Mouse (Mus musculus) intestine, embryonic 15.5 days (tissue): Measurements from ENCODE around the gene Cabp7. TPM values are rescaled to one million over a fixed set of nuclear protein-coding genes. Genes with fewer than 3 reads are reported as not detected.

ENCODE experiments used
- ATAC-seq: fragments of 200-750 bp; cut with Nextera tagmentation; 2 replicates; pipeline ENCODE4 v1.8.0; 2017; ENCODE audit warnings: moderate TSS enrichment, moderate library complexity
- H3K27ac ChIP-seq: fragments of 300-500 bp; sonication (generic); 2 replicates; pipeline ENCODE4 v1.5.1; 2015; ENCODE audit warnings: mild to moderate bottlenecking, inconsistent platforms
- H3K27me3 ChIP-seq: fragments of 300-500 bp; sonication (generic); replicated peaks from 2 replicates; pipeline ENCODE4 v1.6.1; 2015; ENCODE audit warnings: inconsistent platforms
- H3K36me3 ChIP-seq: fragments of 300-500 bp; sonication (generic); 2 replicates; pipeline ENCODE4 v1.6.1; 2015; ENCODE audit warnings: inconsistent platforms
- H3K4me1 ChIP-seq: fragments of 300-500 bp; sonication (generic); replicated peaks from 2 replicates; pipeline ENCODE4 v1.6.1; 2015; ENCODE audit warnings: inconsistent platforms
- H3K4me2 ChIP-seq: fragments of 300-500 bp; sonication (generic); replicated peaks from 2 replicates; pipeline ENCODE4 v1.6.1; 2015; ENCODE audit warnings: mild to moderate bottlenecking, inconsistent platforms
- H3K4me3 ChIP-seq: fragments of 300-500 bp; sonication (generic); replicated peaks from 2 replicates; pipeline ENCODE4 v1.5.1; 2015; ENCODE audit warnings: inconsistent platforms
- H3K9ac ChIP-seq: fragments of 300-500 bp; sonication (generic); 2 replicates; pipeline ENCODE4 v1.6.1; 2015; ENCODE audit warnings: inconsistent platforms
- H3K9me3 ChIP-seq: fragments of 300-500 bp; sonication (generic); 2 replicates; pipeline ENCODE4 v1.6.1; 2016; ENCODE audit warnings: inconsistent platforms
- WGBS: fragments of 180-500 bp; shearing (Covaris S2); methylation state at CpG from one replicate; pipeline ENCODE4 v1.1.7; 2015; 5-methylcytosine and 5-hydroxymethylcytosine counted together
- polyA plus RNA-seq: library from polyadenylated mRNA; unstranded; fragments of >200 nt; fragmentation: Nextera tagmentation; extraction: Ambion mirVana; gene quantifications from 2 replicates; pipeline ENCODE4 v1.2.1, GENCODE M21; 2015

Gene Cabp7
- polyA plus RNA-seq, 1 experiment from 2014 or later: 0.13 TPM

DNA sequence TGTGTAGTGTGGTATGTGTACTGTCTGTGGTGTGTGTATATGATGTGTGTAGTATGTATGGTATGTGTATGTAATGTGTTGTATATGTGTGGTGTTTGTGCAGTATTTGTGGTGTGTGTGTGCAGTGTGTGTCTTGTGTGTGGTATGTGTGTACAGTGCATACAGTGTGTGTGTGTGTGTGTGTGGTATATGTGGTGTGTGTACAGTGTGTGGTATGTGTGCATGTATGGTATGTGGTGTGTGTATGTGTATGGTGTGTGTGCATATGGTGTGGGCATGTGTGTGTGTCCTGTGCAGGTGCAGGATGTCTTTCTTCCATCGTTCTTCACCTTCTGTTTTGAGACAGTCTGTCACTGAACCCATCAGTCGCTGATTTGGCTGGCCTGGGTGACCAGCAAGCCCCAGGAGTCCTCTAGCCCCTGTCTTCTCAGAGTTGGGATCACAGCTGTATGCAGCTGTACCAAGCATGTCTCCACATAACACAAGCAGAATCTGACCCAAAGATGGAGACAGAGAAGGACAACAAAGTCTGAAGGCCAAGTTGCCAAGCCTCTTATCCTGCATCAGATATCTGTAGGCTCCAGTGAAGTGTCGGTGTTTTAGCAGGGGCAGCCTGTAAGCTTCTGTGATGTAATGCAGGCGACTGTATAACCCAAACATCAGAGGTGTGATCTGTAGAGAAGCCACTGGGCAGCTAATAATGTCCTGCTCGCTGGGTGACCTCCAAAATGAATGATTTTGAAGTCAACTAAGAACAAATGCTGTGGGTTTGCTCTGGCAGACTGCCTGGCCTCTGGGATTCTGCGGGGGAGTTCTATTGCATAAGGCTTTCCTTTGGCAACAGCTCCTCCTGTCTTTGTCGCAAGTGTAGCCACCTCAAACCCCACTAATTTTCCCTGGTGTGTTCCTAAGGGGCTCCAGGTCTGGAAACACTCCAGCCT, 49.3 kb downstream of the Cabp7 start:
- Histone ChIP-seq H3K9me3 (no peaks in the 10 kb centered on the region), H3K27me3 (no peaks in the 10 kb centered on the region), H3K4me3 (no peak overlapping the region), H3K36me3 (peaks cover 12% of the 10 kb centered on the region), H3K4me2 (no peak overlapping the region), H3K4me1 (no peaks in the 10 kb centered on the region; the same call in 1 of the 2 replicates), H3K9ac (no peak overlapping the region), H3K27ac (no peak overlapping the region)
- WGBS: 30% methylated on average over 7 of the region's 7 CpGs
- no peak for ATAC-seq

DNA sequence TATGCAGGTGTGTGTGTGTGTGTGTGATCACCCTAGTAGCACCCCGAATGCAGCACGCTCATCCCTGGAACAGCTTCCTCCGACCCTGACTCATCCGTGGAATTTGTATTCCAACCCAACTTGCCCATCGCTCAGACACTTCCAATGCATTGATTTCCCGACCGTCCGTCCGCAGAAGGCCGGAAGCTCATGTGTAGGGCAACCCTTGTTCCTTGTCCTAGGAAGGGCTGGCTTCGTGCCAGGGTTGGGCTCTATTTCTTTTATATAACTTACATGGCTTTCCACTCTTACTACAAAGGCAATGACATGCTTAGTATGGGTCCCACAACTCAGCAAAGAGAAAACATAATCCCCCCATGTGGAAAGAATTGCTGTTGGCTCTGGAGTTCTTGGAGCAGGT, 54.4 kb downstream of the Cabp7 start:
- H3K4me1 ChIP-seq: no peaks in the 10 kb centered on the region
- H3K27me3 ChIP-seq: no peaks in the 10 kb centered on the region
- no peak overlapping the region for H3K4me2 ChIP-seq
- no peak for ATAC-seq
- WGBS: 87% methylated on average over 11 of the region's 11 CpGs
- no peak overlapping the region for H3K27ac ChIP-seq
- H3K9me3 ChIP-seq: no peaks in the 10 kb centered on the region
- no peaks in the 10 kb centered on the region for H3K36me3 ChIP-seq
- no peak overlapping the region for H3K4me3 ChIP-seq
- no peak overlapping the region for H3K9ac ChIP-seq

DNA sequence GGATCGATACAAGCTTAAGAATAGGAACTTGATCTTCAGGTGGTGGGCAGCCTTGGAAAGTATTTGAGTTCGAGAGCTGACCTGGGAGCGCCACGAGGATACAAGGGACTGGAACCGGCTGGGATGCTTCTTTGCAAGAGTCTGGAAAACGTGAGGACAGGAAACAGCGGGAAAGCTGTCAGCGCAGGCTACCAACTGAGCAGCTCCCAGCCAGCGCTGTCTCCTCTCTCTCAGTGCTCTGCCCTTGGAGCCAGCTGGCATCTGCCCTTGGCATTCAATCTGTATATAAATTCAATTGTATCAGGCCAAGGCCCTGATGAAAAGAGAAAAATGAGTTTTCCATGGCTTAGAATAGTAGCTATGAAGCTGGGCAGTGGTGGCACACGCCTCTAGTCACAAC, 55.4 kb downstream of the Cabp7 start:
- ATAC-seq: no peak
- 49% methylated on average over 10 of the region's 10 CpGs for WGBS
- H3K27ac ChIP-seq: no peak overlapping the region
- H3K4me1 ChIP-seq: no peaks in the 10 kb centered on the region
- no peak overlapping the region for H3K4me2 ChIP-seq
- no peak overlapping the region for H3K4me3 ChIP-seq
- H3K9me3 ChIP-seq: no peaks in the 10 kb centered on the region
- no peak overlapping the region for H3K9ac ChIP-seq
- no peaks in the 10 kb centered on the region for H3K36me3 ChIP-seq
- H3K27me3 ChIP-seq: no peaks in the 10 kb centered on the region

DNA sequence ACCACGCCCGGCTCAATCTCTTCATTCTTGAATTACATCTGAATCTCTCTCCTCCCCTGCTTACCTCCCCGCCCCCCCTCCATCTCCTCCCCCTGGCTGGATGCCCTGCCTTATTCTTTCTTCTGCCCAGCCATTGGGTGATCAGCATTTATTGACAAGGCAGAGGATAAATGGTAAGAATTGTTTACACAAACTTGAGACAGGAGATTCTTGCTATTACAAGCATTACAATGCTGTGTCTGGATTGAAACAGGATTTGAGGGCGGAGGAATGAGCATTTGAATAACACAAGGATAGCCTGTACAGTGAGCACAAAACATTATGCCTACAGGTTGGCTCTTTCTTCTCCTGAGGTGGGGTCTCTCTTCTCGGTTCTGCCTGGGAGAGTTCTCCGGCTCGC, 56.2 kb downstream of the Cabp7 start:
- Histone ChIP-seq H3K9me3 (no peaks in the 10 kb centered on the region), H3K4me2 (no peak overlapping the region), H3K4me1 (no peaks in the 10 kb centered on the region), H3K36me3 (no peaks in the 10 kb centered on the region), H3K9ac (no peak overlapping the region), H3K4me3 (no peak overlapping the region), H3K27ac (no peak overlapping the region), H3K27me3 (no peaks in the 10 kb centered on the region)
- 82% methylated on average over 7 of the region's 7 CpGs for WGBS
- no peak for ATAC-seq

DNA sequence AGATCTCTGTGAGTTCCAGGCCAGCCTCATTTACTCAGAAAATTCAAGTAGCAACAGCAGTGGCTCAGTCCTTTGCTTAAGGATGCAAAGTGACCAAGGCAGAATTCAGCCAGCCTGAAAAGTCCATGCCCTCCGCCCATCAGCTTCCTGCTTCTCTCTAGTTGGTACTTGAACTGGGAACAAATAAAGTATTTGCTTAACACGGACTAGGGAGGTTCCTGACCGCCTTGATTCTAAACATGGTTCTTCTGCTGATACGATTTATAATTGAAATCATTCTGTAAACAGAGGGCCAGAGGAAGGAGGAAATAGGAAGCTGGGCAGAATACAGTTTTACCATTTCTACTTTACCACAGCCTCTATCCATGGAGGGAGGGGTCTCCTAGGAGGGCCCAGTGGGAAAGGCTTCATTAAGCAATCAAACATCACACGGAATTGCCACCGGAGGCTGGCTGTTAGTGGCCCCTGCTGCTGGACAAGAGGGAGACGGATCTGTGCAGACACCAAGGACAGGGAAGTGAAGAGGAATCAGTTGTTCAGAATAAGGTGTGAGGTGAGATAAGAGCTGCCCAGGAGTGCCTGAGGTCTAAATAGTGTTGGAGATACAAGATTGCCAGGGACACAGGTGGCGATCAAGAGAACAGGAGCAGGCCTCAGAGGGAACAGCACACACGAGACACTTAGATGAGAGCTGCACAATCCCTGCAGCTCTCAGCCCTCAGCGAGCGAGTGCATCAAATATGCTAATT, 57.8 kb downstream of the Cabp7 start:
- Histone ChIP-seq H3K9ac (no peak overlapping the region), H3K4me1 (no peaks in the 10 kb centered on the region), H3K27me3 (no peaks in the 10 kb centered on the region), H3K9me3 (no peaks in the 10 kb centered on the region), H3K4me2 (no peak overlapping the region), H3K27ac (no peak overlapping the region), H3K4me3 (no peak overlapping the region), H3K36me3 (no peaks in the 10 kb centered on the region)
- WGBS: 48% methylated on average over 11 of the region's 11 CpGs
- ATAC-seq: no peak

DNA sequence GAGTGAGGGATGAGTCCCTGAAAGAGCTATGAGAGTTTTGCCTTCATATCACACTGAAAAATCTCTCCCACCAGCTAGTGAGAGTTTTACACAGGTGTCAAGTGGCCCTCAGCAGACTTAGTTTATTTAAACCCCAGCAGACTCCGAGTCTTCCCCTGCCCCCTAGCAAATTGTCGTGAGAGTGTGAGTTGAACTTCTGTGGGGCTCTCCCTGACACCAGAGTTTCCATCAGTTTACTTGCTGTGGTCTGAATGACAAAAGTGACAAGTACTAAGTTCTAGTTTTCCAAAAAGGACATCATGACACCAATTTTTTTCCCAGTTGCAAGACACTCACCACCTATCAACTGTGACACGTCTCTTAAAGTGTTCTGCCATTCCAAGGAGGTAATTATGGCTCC, 58.7 kb downstream of the Cabp7 start:
- 37% methylated on average over 3 of the region's 3 CpGs for WGBS
- Histone ChIP-seq H3K4me2 (no peak overlapping the region), H3K4me3 (no peak overlapping the region), H3K9me3 (no peaks in the 10 kb centered on the region), H3K9ac (no peak overlapping the region), H3K4me1 (no peaks in the 10 kb centered on the region), H3K27ac (no peak overlapping the region), H3K36me3 (peaks cover 3% of the 10 kb centered on the region), H3K27me3 (no peaks in the 10 kb centered on the region)
- ATAC-seq: no peak

DNA sequence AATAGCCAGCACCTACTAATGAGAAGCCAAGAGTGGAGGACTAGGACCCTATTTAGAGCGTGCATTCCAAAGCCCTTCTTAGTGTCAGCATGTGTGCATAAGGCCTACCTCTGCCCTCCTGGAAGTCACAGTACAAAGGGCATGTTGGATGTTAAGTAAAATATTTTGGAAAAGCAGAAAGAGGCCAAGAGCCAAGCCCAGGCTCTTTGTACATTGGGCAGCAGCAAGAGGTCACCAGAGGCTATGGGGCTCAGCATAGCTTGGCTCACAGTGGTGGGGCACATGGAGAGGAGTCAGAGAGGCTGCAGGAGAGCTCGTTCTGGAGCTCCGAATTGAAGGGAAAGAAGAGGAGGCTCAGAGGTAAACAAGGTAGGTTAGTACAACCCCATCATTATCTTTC, 59.6 kb downstream of the Cabp7 start:
- Histone ChIP-seq H3K9me3 (no peaks in the 10 kb centered on the region), H3K9ac (no peak overlapping the region), H3K27me3 (no peaks in the 10 kb centered on the region), H3K27ac (no peak overlapping the region), H3K36me3 (peaks cover 9% of the 10 kb centered on the region), H3K4me3 (no peak overlapping the region), H3K4me2 (no peak overlapping the region), H3K4me1 (no peaks in the 10 kb centered on the region)
- 67% methylated on average over 3 of the region's 3 CpGs for WGBS
- ATAC-seq: no peak

Other genes with a start within 250 kb of the Cabp7 start
- gene Mtmr3, start 151.9 kb downstream of the Cabp7 start, polyA plus RNA-seq: 20.5 and 21.7 TPM in 2 replicates
- not detected in 2 replicates for gene Gm11032, start 126.7 kb downstream of the Cabp7 start, polyA plus RNA-seq
- gene Ascc2, start 109.0 kb downstream of the Cabp7 start, polyA plus RNA-seq: 31.7 and 33.0 TPM in 2 replicates
- 1,117 and 1,212 TPM in 2 replicates for gene Uqcr10, start 42.4 kb downstream of the Cabp7 start, polyA plus RNA-seq
- gene Zmat5, start 42.1 kb downstream of the Cabp7 start, polyA plus RNA-seq: 60.9 and 63.0 TPM in 2 replicates
- gene Nf2, start 102.8 kb upstream of the Cabp7 start, polyA plus RNA-seq: 42.1 and 42.8 TPM in 2 replicates
- 97.5 and 99.6 TPM in 2 replicates for gene Nipsnap1, start 127.2 kb upstream of the Cabp7 start, polyA plus RNA-seq
- 33.6 and 34.3 TPM in 2 replicates for gene Thoc5, start 148.5 kb upstream of the Cabp7 start, polyA plus RNA-seq
- 0.58 and 0.76 TPM in 2 replicates for gene Nefh, start 201.3 kb upstream of the Cabp7 start, polyA plus RNA-seq
- 63.5 and 71.3 TPM in 2 replicates for gene Ap1b1, start 240.0 kb upstream of the Cabp7 start, polyA plus RNA-seq